Mouse (Mus musculus) left cerebral cortex, postnatal 36 days (tissue): ENCODE results near the gene Reep1. TPM values are rescaled to one million over a fixed set of nuclear protein-coding genes. Genes with fewer than 3 reads are reported as not detected.

Experiments used
- DNase-seq, 2 experiments: peaks; one replicate each; pipeline ENCODE4 v3.0.0; 2021 to 2022; ENCODE audit warnings: low spot score in 2 of 2, mixed read lengths in 1 of 2
- intact Hi-C: fragments of 180-260 bp; cut with DNase I; formaldehyde crosslinking; loops from one replicate; pipeline ENCODE4 v1.15.1; 2025
- total RNA-seq, 2 experiments: library from RNA; stranded (reverse); gene quantifications; 2 replicates each; pipeline ENCODE4 v1.2.3; 2021

Gene Reep1
- total RNA-seq, 2 experiments from 2014 or later, result 86.9 to 94.9 TPM

- intact Hi-C loops, result no loop called here
- no peak for DNase-seq
Measured at GRCm38 (mm10) chr6:71734910-71735599, 27.7 kb downstream of the Reep1 start.

- no peak for DNase-seq
Measured at GRCm38 (mm10) chr6:71735600-71736010, 28.2 kb downstream of the Reep1 start.

DNA sequence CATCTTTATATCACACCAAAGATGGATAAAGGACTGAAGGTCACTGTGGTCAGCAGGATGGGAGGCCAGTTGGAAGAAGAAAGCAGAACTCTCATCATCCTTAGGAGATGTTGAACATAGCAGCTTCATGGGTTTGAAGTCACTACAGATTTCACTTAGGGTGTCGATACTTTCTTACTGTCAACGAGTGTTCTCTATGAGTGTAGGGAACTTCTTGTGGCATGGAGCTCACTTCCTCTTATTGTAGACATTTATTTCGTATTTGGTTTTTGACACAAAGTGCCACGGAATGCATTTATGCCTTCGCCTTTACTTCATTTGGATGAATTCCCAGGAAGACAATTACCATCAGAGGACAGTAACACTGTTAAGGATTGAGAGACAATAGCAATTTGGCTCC lies 28.7 kb downstream of the Reep1 start:
- intact Hi-C loops, result no loop called here
- no peak for DNase-seq

More at GRCm38 (mm10) chr6:71735600-71736010, 28.2 kb downstream of the Reep1 start:
- intact Hi-C loops, result no loop called here

DNA sequence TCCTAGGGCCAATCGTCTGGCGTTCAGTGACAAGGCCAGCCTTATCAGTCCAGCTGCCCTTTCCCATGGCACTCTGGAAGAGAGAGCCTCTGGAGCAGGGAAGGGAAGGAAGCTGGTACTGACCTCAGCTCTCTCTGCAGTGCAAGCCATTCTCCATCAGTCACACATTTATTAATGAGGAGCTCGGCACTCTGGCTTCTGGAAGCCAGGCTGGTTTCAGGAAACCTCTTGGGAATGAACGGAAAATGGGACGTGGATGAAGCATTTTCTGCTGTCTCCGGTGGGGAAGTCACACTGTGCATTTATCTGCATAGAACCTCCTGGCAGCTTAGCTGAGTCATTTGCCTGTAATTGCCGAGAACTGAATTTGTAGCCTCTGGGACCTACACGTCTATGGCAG lies 29.8 kb downstream of the Reep1 start:
- intact Hi-C loops, result no loop called here
- DNase-seq, result no peak

GRCm38 (mm10) chr6:71738611-71739010 lies 31.2 kb downstream of the Reep1 start:
- DNase-seq, result no peak
- intact Hi-C loops, result no loop called here

- intact Hi-C loops, result no loop called here
- DNase-seq, result no peak
Measured at GRCm38 (mm10) chr6:71740921-71741320, 33.6 kb downstream of the Reep1 start.

DNA sequence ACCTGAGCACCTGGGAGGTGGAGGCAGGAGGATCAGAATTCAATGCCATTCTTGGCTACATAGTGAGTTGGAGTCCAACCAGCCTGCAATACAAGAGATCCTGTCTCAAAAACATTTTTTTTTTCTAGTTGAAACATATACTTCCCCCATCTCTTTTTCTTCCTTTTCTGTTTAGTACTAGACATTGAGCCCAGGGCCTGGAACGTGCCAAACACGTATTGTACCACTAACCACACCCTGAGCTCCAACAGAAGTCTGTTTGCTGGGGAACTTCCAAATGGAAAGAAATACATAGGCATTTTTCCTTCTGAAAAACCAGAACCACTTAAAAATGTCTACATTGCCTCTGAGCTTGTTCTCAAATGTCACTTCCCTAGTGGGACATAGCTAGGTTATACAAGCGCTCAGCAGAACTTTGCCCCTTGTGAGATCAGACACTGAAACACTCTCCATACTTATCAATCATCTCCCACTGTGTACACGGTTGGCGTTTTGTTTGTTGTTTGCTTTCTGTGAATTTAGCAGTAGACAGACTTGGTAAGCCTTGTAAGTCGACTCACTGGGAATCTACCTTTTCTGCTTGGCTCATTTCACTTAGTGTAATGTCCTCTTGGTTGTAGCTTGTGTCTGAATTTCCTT lies 34.8 kb downstream of the Reep1 start:
- intact Hi-C loops, result no loop called here

GRCm38 (mm10) chr6:71744934-71745333 lies 37.6 kb downstream of the Reep1 start:
- DNase-seq, result no peak
- intact Hi-C loops, result loop anchor here (5.0 kb wide), 1 partner anchor 38 kb away; the partner anchor contains the start of gene Reep1

More for the DNA sequence above, 34.8 kb downstream of the Reep1 start:
- no peak for DNase-seq

GRCm38 (mm10) chr6:71745482-71746234 lies 38.3 kb downstream of the Reep1 start:
- intact Hi-C loops, result loop anchor here (5.0 kb wide), 1 partner anchor 38 kb away; the partner anchor contains the start of gene Reep1
- no peak for DNase-seq

DNA sequence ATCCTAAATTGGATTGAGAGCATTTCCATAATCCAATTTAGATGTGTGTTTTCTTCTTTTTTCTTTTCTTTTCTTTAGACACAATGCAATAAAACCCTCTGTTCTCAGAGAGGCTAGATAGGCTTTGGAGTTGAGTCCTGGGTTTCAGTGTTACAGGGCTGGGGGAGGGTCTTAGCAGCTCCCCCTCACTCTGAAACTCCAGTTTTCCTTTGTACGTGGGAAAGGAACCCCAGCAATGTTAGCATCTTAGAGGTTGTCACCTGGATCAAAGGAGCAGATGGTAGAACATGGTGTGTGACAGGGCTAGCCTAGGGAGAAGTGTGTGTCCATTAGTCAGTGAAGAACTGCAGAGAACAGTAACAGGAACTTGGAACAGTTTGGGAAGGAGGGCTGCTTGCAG lies 38.9 kb downstream of the Reep1 start:
- intact Hi-C loops, result loop anchor here (5.0 kb wide), 1 partner anchor 39 kb away; the partner anchor contains the start of gene Reep1

GRCm38 (mm10) chr6:71746846-71747245 lies 39.5 kb downstream of the Reep1 start:
- no peak for DNase-seq
- intact Hi-C loops, result loop anchor here (5.0 kb wide), 1 partner anchor 40 kb away; the partner anchor contains the start of gene Reep1

More for the DNA sequence above, 38.9 kb downstream of the Reep1 start:
- no peak for DNase-seq

- intact Hi-C loops, result no loop called here
- no peak for DNase-seq
Measured at GRCm38 (mm10) chr6:71751602-71752001, 44.2 kb downstream of the Reep1 start.

- intact Hi-C loops, result no loop called here
- DNase-seq, result peak; percentile 75 to 76
Measured at GRCm38 (mm10) chr6:71752791-71753464, 45.6 kb downstream of the Reep1 start.

DNA sequence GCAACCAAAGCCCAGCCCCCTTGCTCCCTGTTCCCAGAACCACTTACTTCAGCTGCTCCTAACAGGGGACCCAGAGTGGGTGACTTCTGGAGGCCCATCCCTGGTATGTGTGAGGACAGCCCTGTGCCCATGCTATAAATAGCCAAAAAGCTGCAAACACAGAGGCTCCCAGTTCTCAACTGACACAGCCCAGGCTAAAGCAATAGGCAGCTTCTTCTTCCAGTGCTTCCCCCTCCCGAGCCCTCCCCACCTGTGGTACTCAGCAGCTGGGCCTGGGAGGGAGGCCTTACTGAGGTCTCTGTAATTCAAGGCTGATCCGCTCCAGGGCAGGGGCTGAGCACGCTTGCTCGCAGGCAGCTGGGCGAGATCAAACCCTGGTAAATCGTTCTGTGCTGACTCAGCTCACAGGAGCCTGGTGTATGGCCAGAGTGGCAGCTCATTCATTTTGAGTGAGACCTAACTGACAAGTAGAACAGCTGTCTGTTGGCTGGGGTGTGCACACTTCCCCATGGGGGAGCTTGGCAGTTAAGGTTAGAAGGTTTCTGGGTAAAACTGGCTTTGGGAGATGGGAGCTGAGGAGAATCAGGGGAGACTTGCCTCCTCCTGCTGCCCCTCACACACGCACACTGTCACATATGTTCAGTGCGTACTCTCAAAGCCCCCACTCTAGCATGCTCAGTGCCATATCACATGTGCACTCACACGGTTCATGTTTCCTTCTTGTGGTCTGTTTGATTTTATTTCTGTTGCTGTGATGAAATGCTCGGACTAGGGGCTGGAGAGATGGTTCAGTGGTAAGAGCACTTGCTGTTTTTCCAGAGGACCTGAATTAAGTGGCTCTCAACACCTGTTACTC lies 49.9 kb downstream of the Reep1 start:
- intact Hi-C loops, result no loop called here
- peak; percentile 45 to 54 for DNase-seq

DNA sequence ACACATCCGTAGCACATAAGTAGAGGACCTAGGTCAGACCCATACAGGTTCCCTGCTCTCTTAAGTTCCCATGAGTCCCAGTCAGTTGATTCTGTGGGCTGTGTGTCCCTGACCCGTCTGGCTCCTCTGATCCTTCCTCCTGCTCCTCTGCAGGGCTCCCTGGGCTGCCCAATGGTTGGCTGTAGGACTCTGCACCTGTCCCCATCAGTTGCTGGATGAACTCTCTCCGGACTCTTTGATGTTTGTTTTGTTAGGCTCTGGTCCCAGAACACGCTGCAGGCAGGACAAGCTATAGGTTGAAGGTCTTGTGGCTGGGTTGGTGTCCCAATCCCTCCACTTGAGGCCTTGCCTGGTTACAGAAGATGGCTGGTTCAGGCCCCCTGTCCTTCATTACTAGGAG lies 51.4 kb downstream of the Reep1 start:
- DNase-seq, result no peak
- intact Hi-C loops, result no loop called here

DNA sequence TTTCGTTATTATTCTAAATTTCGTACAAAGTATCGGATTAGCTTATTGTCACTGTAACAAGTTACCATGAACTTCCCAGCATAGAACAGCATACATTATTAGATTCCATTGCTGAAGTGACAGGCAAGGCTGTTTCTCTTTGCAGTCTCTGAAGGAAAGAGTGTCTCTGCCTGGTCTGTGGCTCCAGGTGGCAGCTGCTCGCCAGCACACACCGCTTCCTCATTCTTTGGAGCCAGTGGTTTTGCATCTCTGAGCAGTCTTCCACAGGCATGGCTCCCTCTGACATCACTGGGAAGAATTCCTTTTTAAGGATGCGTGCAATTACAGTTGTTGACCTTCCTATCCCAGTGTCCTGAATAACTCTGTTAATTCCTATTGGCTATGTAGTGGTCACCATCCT lies 52.7 kb downstream of the Reep1 start:
- intact Hi-C loops, result no loop called here
- DNase-seq, result no peak

DNA sequence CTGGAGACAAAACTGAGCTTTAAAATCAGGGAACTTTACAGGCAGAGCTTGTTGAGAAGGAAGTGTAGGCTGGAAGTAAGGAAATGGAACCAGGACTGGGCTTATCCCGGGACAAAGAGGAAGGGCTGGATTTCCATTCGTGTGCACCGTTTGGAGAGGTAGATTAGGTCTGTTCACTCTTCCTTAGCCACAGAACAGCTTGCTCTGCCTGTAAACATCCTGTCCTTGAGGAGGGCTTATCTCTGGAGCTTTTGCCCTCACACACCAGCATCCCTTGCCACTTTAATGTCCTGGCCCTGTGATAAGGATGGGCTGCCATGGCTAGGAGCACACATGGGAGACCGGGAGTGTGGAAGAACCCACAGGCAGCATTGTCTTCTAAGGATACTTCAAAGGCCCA lies 60.4 kb downstream of the Reep1 start:
- intact Hi-C loops, result no loop called here

GRCm38 (mm10) chr6:71769901-71770690 lies 62.7 kb downstream of the Reep1 start:
- intact Hi-C loops, result loop anchor here (5.0 kb wide), 1 partner anchor 63 kb away; the partner anchor contains the start of gene Reep1

More for the DNA sequence above, 60.4 kb downstream of the Reep1 start:
- DNase-seq, result no peak

More at GRCm38 (mm10) chr6:71769901-71770690, 62.7 kb downstream of the Reep1 start:
- no peak for DNase-seq
